Mouse (Mus musculus) forebrain, embryonic 11.5 days (tissue): ENCODE results near the gene Hspa1l. TPM values are rescaled to one million over a fixed set of nuclear protein-coding genes. Genes with fewer than 3 reads are reported as not detected.
A peak's percentile ranks its signal among the peaks of the same experiment; 100 is the strongest.
"Not testable (repeated sequence)": the region's sequence is repeated elsewhere in the genome, so short reads cannot be mapped to it uniquely, and the experiment has no call there.

Experiments
- ATAC-seq: fragments of 200-750 bp; cut with Nextera tagmentation; replicated peaks from 2 replicates; pipeline ENCODE4 v1.8.0; 2017; ENCODE audit warnings: moderate TSS enrichment; ENCODE audit not compliant: low FRiP score
- DNase-seq: peaks from one replicate; pipeline ENCODE4 v3.0.0-alpha.2; 2017; ENCODE audit warnings: low spot score
- H3K27ac ChIP-seq: fragments of 300-500 bp; sonication (generic); 2 replicates; pipeline ENCODE4 v1.5.1; 2014; ENCODE audit warnings: low read depth, low read length
- H3K27me3 ChIP-seq: fragments of 300-500 bp; sonication (generic); 2 replicates; pipeline ENCODE4 v1.6.1; 2014; ENCODE audit warnings: mild to moderate bottlenecking, low read length, mixed read lengths; ENCODE audit not compliant: control insufficient read depth, insufficient read depth
- H3K36me3 ChIP-seq: fragments of 300-500 bp; sonication (generic); 2 replicates; pipeline ENCODE4 v1.6.1; 2014; ENCODE audit warnings: mild to moderate bottlenecking, low read length, moderate library complexity, mixed read lengths; ENCODE audit not compliant: control insufficient read depth, insufficient read depth
- H3K4me1 ChIP-seq: fragments of 300-500 bp; sonication (generic); replicated peaks from 2 replicates; pipeline ENCODE4 v1.6.1; 2014; ENCODE audit warnings: low read length, mixed read lengths; ENCODE audit not compliant: control insufficient read depth, insufficient read depth
- H3K4me2 ChIP-seq: fragments of 300-500 bp; sonication (generic); 2 replicates; pipeline ENCODE4 v1.6.1; 2014; ENCODE audit warnings: low read depth, mild to moderate bottlenecking, low read length, moderate library complexity, mixed read lengths; ENCODE audit not compliant: severe bottlenecking
- H3K4me3 ChIP-seq: fragments of 300-500 bp; sonication (generic); 2 replicates; pipeline ENCODE4 v1.5.1; 2014; ENCODE audit warnings: low read depth, low read length
- H3K9ac ChIP-seq: fragments of 300-500 bp; sonication (generic); 2 replicates; pipeline ENCODE4 v1.6.1; 2014; ENCODE audit warnings: low read length
- H3K9me3 ChIP-seq: fragments of 300-500 bp; sonication (generic); 2 replicates; pipeline ENCODE4 v1.6.1; 2016; ENCODE audit warnings: low read length, mixed read lengths; ENCODE audit not compliant: control insufficient read depth
- WGBS: fragments of 180-500 bp; shearing (Covaris S2); extraction: QIAGEN DNeasy Blood & Tissue Kit; methylation state at CpG from one replicate; pipeline ENCODE4 v1.1.7; 2014; 5-methylcytosine and 5-hydroxymethylcytosine counted together
- polyA plus RNA-seq: library from polyadenylated mRNA; unstranded; fragments of >200 nt; fragmentation: Nextera tagmentation; extraction: Ambion mirVana; gene quantifications from 2 replicates; pipeline ENCODE4 v1.2.1, GENCODE M21; 2014

Hspa1l gene
- polyA plus RNA-seq, 1 experiment from 2014 or later: 1.8 TPM

DNA sequence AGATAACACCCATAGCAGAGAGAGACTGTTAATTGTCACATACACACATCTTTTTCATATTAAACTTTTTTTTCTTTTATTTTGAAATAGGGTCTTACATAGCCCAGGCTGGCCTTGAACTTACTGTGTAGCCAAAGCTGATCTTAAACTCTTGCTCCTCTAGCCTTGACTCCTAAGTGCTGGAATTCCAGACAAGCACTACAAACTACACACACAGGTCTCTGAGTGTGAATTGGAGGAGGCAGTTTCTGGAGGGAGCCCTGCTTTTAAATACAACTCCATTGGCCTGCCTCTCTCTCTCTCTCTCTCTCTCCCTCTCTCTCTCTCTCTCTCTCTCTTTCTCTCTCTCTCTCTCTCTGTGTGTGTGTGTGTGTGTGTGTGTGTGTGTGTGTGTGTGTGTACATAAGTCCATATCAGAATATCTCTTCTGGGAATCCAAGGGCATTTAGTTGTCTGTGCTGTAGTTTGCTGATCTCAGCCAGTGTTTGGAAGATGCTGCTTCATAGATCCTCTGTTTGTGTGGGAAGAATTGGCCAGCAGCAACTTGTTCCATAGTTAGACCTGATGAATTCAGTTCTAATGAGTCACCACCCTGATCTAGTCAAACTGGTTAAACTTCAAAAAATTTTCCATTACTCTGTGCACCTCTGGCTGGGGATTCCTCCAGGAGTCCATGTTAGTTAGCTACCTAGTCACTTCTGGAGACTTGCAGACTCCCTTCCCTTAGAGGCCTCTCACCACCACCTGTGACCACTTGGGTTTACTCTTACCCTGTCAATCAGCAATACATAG, 11.6 kb upstream of the Hspa1l start:
- Histone ChIP-seq H3K4me1 (peaks cover 6% of the 10 kb centered on the region; the same call in 1 of the 2 replicates), H3K9ac (no peak overlapping the region), H3K4me3 (no peak overlapping the region), H3K4me2 (no peak overlapping the region), H3K27me3 (peaks cover 4% of the 10 kb centered on the region; the same call in 1 of the 2 replicates), H3K27ac (no peak overlapping the region), H3K36me3 (no peaks in the 10 kb centered on the region), H3K9me3 (no peaks in the 10 kb centered on the region)
- no peak for DNase-seq
- no peak for ATAC-seq

DNA sequence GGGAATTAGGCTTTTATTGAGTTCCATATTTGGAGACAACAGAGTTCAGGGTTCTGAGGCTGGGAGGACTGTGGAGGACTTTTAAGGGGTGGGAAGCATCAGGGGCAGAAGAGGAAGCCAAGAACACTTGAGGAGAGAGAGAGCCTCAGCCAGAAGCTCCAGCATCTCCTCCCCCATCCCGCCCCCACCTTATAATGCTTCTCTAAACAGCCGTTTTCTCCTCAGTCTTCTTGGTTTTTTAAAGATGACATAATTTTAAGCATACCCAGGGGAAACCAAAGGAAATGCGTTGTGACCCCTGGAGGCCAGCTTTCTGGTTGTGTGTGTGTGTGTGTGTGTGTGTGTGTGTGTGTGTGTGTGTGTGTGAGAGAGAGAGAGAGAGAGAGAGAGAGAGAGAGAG, 10.4 kb upstream of the Hspa1l start:
- 19% methylated on average over 3 of the region's 3 CpGs for WGBS
- H3K9me3 ChIP-seq: no peaks in the 10 kb centered on the region
- ATAC-seq (no peak), DNase-seq (no peak)
- H3K27ac ChIP-seq: no peak overlapping the region
- H3K27me3 ChIP-seq: no peaks in the 10 kb centered on the region
- peaks cover 6% of the 10 kb centered on the region; the same call in 1 of the 2 replicates for H3K4me1 ChIP-seq
- H3K4me2 ChIP-seq: no peak overlapping the region
- H3K4me3 ChIP-seq: no peak overlapping the region
- H3K9ac ChIP-seq: no peak overlapping the region
- H3K36me3 ChIP-seq: no peaks in the 10 kb centered on the region

DNA sequence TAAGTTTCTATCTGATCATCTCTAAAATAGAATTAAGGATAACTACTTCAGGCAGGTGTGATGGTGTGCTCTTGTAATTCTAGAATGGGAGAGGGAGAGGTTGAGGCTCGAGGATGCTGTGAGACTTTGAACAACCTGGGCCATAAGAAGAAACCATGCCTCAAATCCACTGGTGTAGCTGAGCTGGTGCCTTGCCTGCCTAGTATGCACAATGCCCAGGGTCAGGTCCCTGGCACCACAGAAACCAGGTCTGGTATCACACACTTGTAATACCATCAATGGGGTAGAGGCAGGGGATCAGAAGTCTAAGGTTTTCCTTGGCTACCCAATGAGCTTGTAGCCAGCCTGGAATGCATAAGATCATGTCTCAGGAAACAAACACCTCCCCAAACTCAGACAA, 9.7 kb upstream of the Hspa1l start:
- H3K4me3 ChIP-seq: no peak overlapping the region
- H3K4me2 ChIP-seq: no peak overlapping the region
- peaks cover under 1% of the 10 kb centered on the region; the same call in 1 of the 2 replicates for H3K27me3 ChIP-seq
- H3K4me1 ChIP-seq: peaks cover 6% of the 10 kb centered on the region; the same call in 1 of the 2 replicates
- H3K27ac ChIP-seq: no peak overlapping the region
- DNase-seq (no peak), ATAC-seq (no peak)
- no peak overlapping the region for H3K9ac ChIP-seq
- WGBS: 59% methylated on average over 1 of the region's 1 CpGs
- no peaks in the 10 kb centered on the region for H3K36me3 ChIP-seq
- H3K9me3 ChIP-seq: no peaks in the 10 kb centered on the region

DNA sequence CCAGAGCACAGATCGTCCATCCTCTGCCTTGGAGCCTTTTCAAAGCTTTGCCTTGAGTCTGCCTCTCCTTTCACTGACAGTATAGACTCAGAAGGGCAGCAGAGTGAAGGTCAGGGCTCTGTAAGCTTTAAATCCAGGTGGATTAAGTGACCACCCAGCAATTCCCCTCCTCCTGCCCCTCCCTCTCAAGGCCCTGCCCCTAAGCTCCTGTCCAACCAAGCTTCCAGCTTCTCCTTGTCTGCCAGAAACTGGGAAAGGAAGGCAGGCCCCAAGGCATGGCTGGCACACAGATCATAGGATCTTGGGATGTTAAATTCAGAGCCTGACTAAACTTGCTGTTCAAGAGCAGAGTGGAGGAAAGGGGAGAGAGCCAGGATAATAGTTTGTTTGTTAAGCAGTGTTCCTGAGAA, 7.9 kb upstream of the Hspa1l start:
- Histone ChIP-seq H3K27ac (no peak overlapping the region), H3K4me1 (peaks cover 6% of the 10 kb centered on the region; the same call in 1 of the 2 replicates), H3K9me3 (no peaks in the 10 kb centered on the region), H3K36me3 (no peaks in the 10 kb centered on the region), H3K9ac (no peak overlapping the region), H3K4me2 (no peak overlapping the region), H3K4me3 (no peak overlapping the region), H3K27me3 (peaks cover 18% of the 10 kb centered on the region)
- no peak for ATAC-seq
- no peak for DNase-seq
- 13% methylated on average over 1 of the region's 1 CpGs for WGBS

DNA sequence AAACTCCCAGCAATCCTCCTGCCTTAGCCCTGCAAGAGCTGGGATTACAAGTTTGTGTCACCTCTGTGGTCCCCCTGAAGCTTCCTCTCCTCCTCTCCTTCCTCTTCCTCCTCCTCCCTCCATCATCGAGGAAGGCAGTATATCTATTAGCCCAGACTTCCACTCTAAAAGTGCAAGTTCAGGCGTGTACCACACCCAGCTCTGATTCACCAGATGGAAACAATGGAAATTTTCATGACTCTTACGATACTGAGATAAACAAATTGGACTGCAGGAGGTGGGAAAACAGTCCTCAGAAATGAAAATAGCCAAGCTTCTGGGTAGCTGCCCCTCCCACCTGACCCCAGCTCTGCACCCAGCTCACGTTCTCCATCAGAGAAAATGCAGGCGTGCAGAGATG, 6.9 kb upstream of the Hspa1l start:
- Histone ChIP-seq H3K9ac (no peak overlapping the region), H3K36me3 (no peaks in the 10 kb centered on the region), H3K4me2 (no peak overlapping the region), H3K27ac (no peak overlapping the region), H3K4me3 (no peak overlapping the region), H3K4me1 (no peaks in the 10 kb centered on the region), H3K9me3 (no peaks in the 10 kb centered on the region), H3K27me3 (peaks cover 20% of the 10 kb centered on the region)
- DNase-seq (no peak), ATAC-seq (no peak)
- 78% methylated on average over 5 of the region's 5 CpGs for WGBS

DNA sequence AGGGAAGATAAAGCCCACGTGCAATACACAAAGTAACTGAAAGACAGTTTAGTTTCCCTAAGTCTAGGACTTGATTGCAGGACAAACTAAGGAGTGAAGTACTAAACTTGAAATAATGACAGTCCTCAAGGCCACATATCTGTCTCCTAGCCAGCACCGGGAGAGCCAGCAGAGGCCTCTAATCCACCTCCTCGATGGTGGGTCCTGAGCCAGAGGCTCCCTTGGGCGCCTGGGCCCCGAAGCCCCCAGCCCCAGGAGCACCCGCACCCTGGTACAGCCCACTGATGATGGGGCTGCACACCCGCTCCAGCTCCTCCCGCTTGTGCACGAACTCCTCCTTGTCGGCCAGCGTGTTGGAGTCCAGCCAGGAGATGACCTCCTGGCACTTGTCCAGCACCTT, 2.7 kb upstream of the Hspa1l start, which contains the start of gene Gm20481:
TSS of gene Gm20481 (plus strand) at position 91 of the 400 bp plus-strand sequence.
- 75% methylated on average over 6 of the region's 11 CpGs for WGBS
- H3K27me3 ChIP-seq: peaks cover 20% of the 10 kb centered on the region

DNA sequence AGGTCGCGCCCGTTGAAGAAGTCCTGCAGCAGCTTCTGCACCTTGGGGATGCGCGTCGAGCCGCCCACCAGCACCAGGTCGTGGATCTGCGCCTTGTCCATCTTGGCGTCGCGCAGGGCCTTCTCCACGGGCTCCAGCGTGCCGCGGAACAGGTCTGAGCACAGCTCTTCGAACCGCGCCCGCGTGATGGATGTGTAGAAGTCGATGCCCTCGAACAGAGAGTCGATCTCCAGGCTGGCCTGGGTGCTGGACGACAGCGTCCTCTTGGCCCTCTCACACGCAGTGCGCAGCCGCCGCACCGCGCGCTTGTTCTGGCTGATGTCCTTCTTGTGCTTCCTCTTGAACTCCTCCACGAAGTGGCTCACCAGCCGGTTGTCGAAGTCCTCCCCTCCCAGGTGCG, 1.7 kb upstream of the Hspa1l start:
- H3K4me1 ChIP-seq, H3K4me3 ChIP-seq, ATAC-seq, H3K9ac ChIP-seq, H3K4me2 ChIP-seq, H3K27ac ChIP-seq, H3K36me3 ChIP-seq, DNase-seq, H3K9me3 ChIP-seq: not testable (repeated sequence)
- WGBS: 36% methylated on average over 11 of the region's 37 CpGs
- H3K27me3 ChIP-seq: peaks cover 20% of the 10 kb centered on the region

More for the DNA sequence above, 2.7 kb upstream of the Hspa1l start, which contains the start of gene Gm20481:
- not testable (repeated sequence) for H3K9me3 ChIP-seq, H3K36me3 ChIP-seq, H3K4me3 ChIP-seq, H3K9ac ChIP-seq, H3K4me1 ChIP-seq, H3K4me2 ChIP-seq, H3K27ac ChIP-seq, ATAC-seq
- DNase-seq: peak; percentile 42

DNA sequence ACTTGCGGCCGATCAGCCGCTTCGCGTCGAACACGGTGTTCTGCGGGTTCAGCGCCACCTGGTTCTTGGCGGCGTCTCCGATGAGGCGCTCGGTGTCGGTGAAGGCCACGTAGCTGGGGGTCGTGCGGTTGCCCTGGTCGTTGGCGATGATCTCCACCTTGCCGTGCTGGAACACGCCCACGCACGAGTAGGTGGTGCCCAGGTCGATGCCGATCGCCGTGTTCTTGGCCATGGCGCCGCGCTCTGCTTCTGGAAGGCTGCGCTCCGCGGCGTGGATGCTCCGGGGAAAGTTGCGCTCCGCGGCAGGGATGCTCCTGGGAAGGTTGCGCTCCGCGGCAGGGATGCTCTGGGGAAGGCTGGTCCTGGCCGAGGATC, 822 bp upstream of the Hspa1l start:
- DNase-seq, H3K9me3 ChIP-seq, H3K4me1 ChIP-seq, H3K9ac ChIP-seq, H3K36me3 ChIP-seq, H3K27ac ChIP-seq: not testable (repeated sequence)
- WGBS: 3% methylated on average over 18 of the region's 43 CpGs
- H3K27me3 ChIP-seq: peaks cover 20% of the 10 kb centered on the region
- peak overlapping the region; percentile 79 for H3K4me2 ChIP-seq
- ATAC-seq: peak; percentile 43; the same call in 1 of the 2 replicates
- peak overlapping the region; percentile 32 for H3K4me3 ChIP-seq
